Mouse (Mus musculus) hindbrain, embryonic 11.5 days (tissue): ENCODE data around the gene Helq. TPM values are rescaled to one million over a fixed set of nuclear protein-coding genes. Genes with fewer than 3 reads are reported as not detected.

ENCODE experiments used
- ATAC-seq: fragments of 200-750 bp; cut with Nextera tagmentation; 2 replicates; pipeline ENCODE4 v1.8.0; 2017; ENCODE audit warnings: mild to moderate bottlenecking, moderate TSS enrichment, moderate library complexity; ENCODE audit not compliant: low FRiP score
- DNase-seq: peaks from one replicate; pipeline ENCODE4 v3.0.0-alpha.2; 2015; ENCODE audit warnings: low spot score
- H3K27ac ChIP-seq: fragments of 300-500 bp; sonication (generic); 2 replicates; pipeline ENCODE4 v1.5.1; 2014; ENCODE audit warnings: mild to moderate bottlenecking, low read depth, low read length
- H3K27me3 ChIP-seq: fragments of 300-500 bp; sonication (generic); 2 replicates; pipeline ENCODE4 v1.6.1; 2014; ENCODE audit warnings: mild to moderate bottlenecking, low read length, moderate library complexity, mixed read lengths; ENCODE audit not compliant: control insufficient read depth, insufficient read depth
- H3K36me3 ChIP-seq: fragments of 300-500 bp; sonication (generic); 2 replicates; pipeline ENCODE4 v1.6.1; 2014; ENCODE audit warnings: mild to moderate bottlenecking, low read length, moderate library complexity, mixed read lengths; ENCODE audit not compliant: control insufficient read depth, insufficient read depth
- H3K4me1 ChIP-seq: fragments of 300-500 bp; sonication (generic); replicated peaks from 2 replicates; pipeline ENCODE4 v1.6.1; 2014; ENCODE audit warnings: low read length, mixed read lengths; ENCODE audit not compliant: control insufficient read depth, insufficient read depth
- H3K4me2 ChIP-seq: fragments of 300-500 bp; sonication (generic); replicated peaks from 2 replicates; pipeline ENCODE4 v1.6.1; 2014; ENCODE audit warnings: mild to moderate bottlenecking, low read depth, low read length
- H3K4me3 ChIP-seq: fragments of 300-500 bp; sonication (generic); 2 replicates; pipeline ENCODE4 v1.5.1; 2014; ENCODE audit warnings: low read depth, low read length
- H3K9ac ChIP-seq: fragments of 300-500 bp; sonication (generic); 2 replicates; pipeline ENCODE4 v1.6.1; 2014; ENCODE audit warnings: low read depth, low read length
- H3K9me3 ChIP-seq: fragments of 300-500 bp; sonication (generic); 2 replicates; pipeline ENCODE4 v1.6.1; 2016; ENCODE audit warnings: low read length; ENCODE audit not compliant: control insufficient read depth
- WGBS: fragments of 180-500 bp; shearing (Covaris S2); extraction: QIAGEN DNeasy Blood & Tissue Kit; methylation state at CpG from one replicate; pipeline ENCODE4 v1.1.7; 2014; 5-methylcytosine and 5-hydroxymethylcytosine counted together
- polyA plus RNA-seq: library from polyadenylated mRNA; unstranded; fragments of >200 nt; fragmentation: Nextera tagmentation; extraction: Ambion mirVana; gene quantifications from 2 replicates; pipeline ENCODE4 v1.2.1, GENCODE M21; 2014

Helq gene
- polyA plus RNA-seq: 18.2 and 24.8 TPM in 2 replicates

DNA sequence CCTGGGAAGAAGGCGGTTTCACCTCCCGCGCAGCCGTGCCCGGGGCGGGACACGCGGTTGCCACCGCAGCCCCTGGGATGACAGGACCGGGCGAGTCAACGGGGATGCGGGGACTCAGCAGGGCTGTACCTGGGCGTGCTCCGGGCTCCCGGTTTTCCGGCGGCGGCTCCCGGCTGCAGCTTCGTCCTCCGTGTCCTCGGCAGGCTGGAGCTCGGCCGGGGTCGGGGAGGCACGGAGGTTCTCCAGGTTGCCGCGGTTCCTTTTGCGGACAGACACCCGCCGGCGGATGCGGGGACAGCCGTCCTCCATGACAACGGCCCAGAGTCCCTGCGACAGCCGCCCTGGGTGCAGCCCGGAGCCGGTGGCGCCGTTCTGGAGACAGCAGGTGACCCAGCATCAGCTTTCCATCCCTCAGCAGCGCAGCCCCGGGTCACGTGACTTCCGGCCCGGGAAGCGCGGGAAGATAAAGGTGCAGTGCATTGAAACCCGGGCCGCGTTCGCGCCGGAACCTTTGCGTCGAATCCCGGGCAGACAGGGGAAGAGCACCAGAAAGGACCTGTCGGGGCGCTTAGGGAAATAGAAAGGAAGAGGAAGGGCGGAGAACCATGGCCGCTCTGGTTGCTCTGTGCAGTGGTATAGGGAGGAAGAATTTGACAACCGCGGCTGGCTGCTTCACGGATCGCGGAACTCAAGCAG is at the start of gene Helq, which contains the start of gene Mrps18c:
Gene Helq, minus strand, starts transcription at position 434 of the 696 bp plus-strand sequence.
Gene Mrps18c, plus strand, starts transcription at position 463 of the 696 bp plus-strand sequence.
- H3K27me3 ChIP-seq: no peaks in the 10 kb centered on the region
- WGBS: under 1% methylated on average over 67 of the region's 67 CpGs
- H3K27ac ChIP-seq: no peak within 1 kb of the TSS
- peaks cover 2% of the 10 kb centered on the region; the same call in 1 of the 2 replicates for H3K36me3 ChIP-seq
- H3K4me3 ChIP-seq: peak within 1 kb of the TSS; percentile 71
- DNase-seq: peak; percentile 94
- peak within 1 kb of the TSS; percentile 90 for H3K4me2 ChIP-seq
- H3K9me3 ChIP-seq: no peaks in the 10 kb centered on the region
- ATAC-seq: peak; percentile 97
- H3K9ac ChIP-seq: peak within 1 kb of the TSS; percentile 83
- peaks cover 2% of the 10 kb centered on the region; the same call in 1 of the 2 replicates for H3K4me1 ChIP-seq

DNA sequence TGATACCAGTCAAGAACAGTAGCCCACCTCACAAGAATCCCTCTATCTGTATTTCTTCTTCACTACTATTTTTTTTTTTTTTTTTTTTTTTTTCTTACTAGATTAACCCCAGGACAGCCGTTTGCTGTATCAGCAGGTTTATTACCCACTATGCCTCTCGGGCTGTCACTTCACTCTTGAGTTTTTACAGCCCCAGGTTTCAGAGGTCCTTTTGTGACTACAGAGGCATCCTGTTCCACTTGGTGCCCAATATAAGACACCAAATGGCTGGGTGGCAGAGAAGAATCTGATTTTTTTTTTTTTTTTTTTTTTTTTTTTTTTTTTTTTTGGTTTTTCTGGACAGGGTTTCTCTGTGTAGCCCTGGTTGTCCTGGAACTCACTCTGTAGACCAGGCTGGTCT is 48.7 kb upstream of the Helq start:
- DNase-seq (no peak), ATAC-seq (no peak)
- H3K9me3 ChIP-seq: no peaks in the 10 kb centered on the region
- no peak overlapping the region for H3K4me3 ChIP-seq
- H3K9ac ChIP-seq: no peak overlapping the region
- H3K27me3 ChIP-seq: peaks cover 31% of the 10 kb centered on the region
- H3K4me1 ChIP-seq: peaks cover 3% of the 10 kb centered on the region; the same call in 1 of the 2 replicates
- peak overlapping the region; percentile 98; the same call in 1 of the 2 replicates for H3K4me2 ChIP-seq
- no peak overlapping the region for H3K27ac ChIP-seq
- 10% methylated on average over 2 of the region's 2 CpGs for WGBS
- no peaks in the 10 kb centered on the region for H3K36me3 ChIP-seq

DNA sequence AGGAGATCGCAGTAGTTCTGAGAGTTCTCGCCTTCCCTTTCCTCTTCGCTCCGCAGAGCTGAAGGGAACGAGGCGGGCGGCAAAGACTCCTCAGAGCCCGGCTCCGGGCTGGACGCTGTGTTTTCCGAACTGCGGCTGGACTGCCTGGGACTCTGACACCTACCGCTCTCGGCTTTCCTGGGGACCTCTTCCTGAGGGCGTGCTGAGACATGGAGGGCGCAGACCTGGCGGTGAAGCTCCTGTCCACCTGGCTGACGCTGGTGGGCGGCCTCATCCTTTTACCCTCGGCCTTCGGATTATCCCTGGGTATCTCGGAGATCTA is 48.2 kb upstream of the Helq start:
- ATAC-seq: no peak
- Histone ChIP-seq H3K4me2 (peak overlapping the region; percentile 98), H3K27ac (no peak overlapping the region), H3K4me1 (peaks cover 3% of the 10 kb centered on the region; the same call in 1 of the 2 replicates), H3K27me3 (peaks cover 31% of the 10 kb centered on the region), H3K9me3 (no peaks in the 10 kb centered on the region), H3K4me3 (peak overlapping the region; percentile 59), H3K36me3 (no peaks in the 10 kb centered on the region), H3K9ac (peak overlapping the region; percentile 50)
- WGBS: under 1% methylated on average over 22 of the region's 22 CpGs
- DNase-seq: no peak

DNA sequence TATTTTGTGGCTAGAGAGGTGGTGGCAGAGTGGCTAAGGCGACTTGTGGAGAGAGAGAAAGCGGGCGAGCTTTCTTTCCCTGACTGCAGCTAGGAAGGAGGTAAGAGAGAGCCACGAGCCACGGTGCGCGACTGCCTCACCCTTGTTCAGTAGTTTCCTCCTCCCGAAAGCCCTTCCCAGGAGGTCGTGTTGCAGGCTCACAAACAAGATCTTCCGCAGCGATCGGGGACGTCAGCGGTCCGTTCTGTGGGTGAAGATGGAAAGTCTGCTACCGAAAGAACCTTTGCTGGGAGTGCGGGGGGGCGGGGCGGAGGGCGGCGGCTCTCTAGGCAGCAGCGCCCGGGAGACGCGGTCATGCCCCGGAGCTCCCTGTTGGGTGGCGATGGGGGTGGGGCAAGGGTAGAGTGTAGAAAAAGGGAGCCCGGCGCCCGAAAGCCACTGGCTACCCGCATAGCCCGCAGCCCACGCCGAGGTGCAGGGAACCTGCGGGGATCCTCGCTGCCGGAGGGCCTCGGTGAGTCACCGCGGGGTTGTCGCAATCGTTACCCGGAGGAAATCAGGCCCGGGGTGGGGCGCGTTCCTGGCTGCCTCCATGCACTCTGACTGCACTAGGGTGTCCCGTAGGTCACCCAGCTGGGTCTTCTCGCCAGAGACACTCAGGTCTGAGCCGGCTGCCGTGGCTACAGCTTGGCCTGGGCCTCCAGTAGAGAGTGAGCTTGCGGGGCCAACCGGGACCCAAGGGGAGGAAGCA is 47.6 kb upstream of the Helq start:
- no peak overlapping the region for H3K27ac ChIP-seq
- peak overlapping the region; percentile 50 for H3K9ac ChIP-seq
- H3K27me3 ChIP-seq: peaks cover 31% of the 10 kb centered on the region
- peak overlapping the region; percentile 98 for H3K4me2 ChIP-seq
- ATAC-seq (peak; percentile 51; the same call in 1 of the 2 replicates), DNase-seq (peak; percentile 65)
- H3K36me3 ChIP-seq: no peaks in the 10 kb centered on the region
- no peaks in the 10 kb centered on the region for H3K9me3 ChIP-seq
- H3K4me3 ChIP-seq: peak overlapping the region; percentile 59
- whole genome bisulfite sequencing: under 1% methylated on average over 41 of the region's 52 CpGs
- H3K4me1 ChIP-seq: peaks cover 3% of the 10 kb centered on the region; the same call in 1 of the 2 replicates

DNA sequence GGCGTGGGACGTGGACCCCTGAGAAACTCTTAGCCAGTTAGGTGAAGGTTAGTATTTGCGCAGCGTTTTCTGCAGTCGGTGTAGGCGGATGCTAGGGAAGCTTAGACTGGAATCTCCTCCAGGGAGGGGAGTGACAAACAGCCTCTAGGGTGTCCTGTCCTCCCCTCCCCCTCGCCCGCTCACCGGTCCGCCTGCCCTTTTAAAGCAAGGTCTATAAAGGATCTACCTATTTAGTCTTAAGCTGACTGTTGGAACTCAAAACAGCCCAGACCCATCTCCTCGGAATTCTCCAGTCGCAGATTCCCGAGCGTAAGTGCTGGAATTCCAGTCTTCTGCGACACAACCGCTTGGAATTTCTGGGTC is 47.1 kb upstream of the Helq start, which contains the start of gene Gpat3:
Gene Gpat3, plus strand, starts transcription at position 229 of the 363 bp plus-strand sequence.
- peak; percentile 60 for DNase-seq
- Histone ChIP-seq H3K4me2 (peak within 1 kb of the TSS; percentile 98), H3K27me3 (peaks cover 31% of the 10 kb centered on the region), H3K27ac (no peak within 1 kb of the TSS), H3K9ac (peak within 1 kb of the TSS; percentile 50), H3K4me1 (peaks cover 3% of the 10 kb centered on the region; the same call in 1 of the 2 replicates), H3K36me3 (no peaks in the 10 kb centered on the region), H3K4me3 (peak within 1 kb of the TSS; percentile 59), H3K9me3 (no peaks in the 10 kb centered on the region)
- ATAC-seq: no peak
- 0% methylated on average over 16 of the region's 16 CpGs for WGBS

DNA sequence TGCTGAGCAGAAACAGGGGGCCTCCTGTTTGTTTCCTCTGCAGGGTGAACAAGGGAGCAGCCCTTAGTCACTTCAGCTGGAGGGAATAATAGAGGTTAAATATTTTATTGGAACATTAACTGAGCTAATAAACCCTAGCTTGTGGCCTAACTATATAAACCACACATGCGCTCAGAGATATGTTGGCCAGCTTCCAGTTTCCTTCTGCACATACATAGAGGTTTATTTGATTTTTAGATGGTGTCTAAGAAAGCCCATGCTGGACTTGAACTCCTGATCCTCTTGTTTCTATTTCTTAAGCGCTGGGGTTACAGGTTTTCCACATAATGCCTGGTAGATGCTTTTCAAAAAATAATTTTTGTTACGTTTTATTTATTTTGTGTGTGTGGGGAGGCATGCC is 46.1 kb upstream of the Helq start:
- Histone ChIP-seq H3K9me3 (no peaks in the 10 kb centered on the region), H3K27ac (no peak overlapping the region), H3K4me3 (no peak overlapping the region), H3K4me1 (peaks cover 3% of the 10 kb centered on the region; the same call in 1 of the 2 replicates), H3K36me3 (no peaks in the 10 kb centered on the region), H3K9ac (no peak overlapping the region), H3K27me3 (peaks cover 31% of the 10 kb centered on the region), H3K4me2 (no peak overlapping the region)
- ATAC-seq (no peak), DNase-seq (no peak)
- 53% methylated on average over 3 of the region's 3 CpGs for WGBS

DNA sequence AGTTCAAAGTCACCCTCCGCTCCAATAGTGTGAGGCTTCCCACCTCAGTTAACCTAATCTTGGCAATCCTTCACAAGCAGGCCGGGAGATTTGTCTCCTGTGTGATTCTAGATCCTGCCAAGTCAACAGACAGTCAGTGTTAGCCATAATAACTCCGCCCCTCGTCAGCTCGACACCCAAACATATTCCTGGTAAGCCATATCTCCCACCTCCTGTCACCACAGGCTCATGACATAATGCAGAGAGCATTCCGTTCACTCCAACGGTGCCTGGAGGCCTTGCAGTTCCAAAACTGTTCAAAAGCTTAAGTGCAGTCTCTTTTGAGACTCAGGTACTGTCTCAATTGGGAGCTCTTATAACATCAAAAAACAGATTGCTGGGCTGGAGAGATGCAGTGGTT is 39.5 kb upstream of the Helq start:
- H3K4me2 ChIP-seq: no peak overlapping the region
- ATAC-seq (no peak), DNase-seq (no peak)
- H3K27me3 ChIP-seq: no peaks in the 10 kb centered on the region
- H3K9ac ChIP-seq: no peak overlapping the region
- no peaks in the 10 kb centered on the region for H3K9me3 ChIP-seq
- no peaks in the 10 kb centered on the region for H3K36me3 ChIP-seq
- H3K4me1 ChIP-seq: no peaks in the 10 kb centered on the region
- no peak overlapping the region for H3K4me3 ChIP-seq
- WGBS: 91% methylated on average over 7 of the region's 7 CpGs
- no peak overlapping the region for H3K27ac ChIP-seq

DNA sequence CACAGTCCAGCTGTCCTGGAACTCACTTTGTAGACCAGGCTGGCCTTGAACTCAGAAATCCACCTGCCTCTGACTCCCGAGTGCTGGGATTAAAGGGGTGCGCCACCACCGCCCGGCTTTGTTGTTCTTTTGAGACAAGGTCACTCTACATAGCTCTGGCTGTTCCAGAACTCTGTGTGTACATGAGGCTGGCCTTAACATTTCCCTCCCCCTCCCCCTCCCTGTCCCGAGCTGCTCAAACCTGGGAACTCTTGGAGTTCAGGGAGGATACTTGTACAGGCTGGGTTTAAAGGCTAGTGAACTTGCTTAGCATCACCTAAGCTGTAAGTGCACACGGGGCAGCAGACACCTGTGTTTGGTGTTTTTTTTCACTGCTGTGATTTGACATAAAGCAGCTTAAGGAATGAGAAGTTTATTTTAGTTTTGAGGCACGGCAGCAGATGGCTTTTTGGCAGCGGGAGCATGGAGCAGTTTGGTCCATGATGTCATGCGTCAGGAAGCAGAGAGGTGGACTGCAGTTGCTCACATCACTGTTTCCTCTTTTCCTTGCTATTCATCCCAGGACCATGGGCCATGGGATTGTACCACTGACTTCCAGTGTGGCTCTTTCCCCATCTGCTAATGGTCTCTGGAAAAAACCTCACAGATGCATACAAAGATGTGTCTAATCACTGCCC is 37.6 kb upstream of the Helq start:
- no peak overlapping the region for H3K4me3 ChIP-seq
- no peak for DNase-seq
- ATAC-seq: no peak
- H3K9me3 ChIP-seq: no peaks in the 10 kb centered on the region
- no peak overlapping the region for H3K27ac ChIP-seq
- no peaks in the 10 kb centered on the region for H3K27me3 ChIP-seq
- no peak overlapping the region for H3K4me2 ChIP-seq
- H3K9ac ChIP-seq: no peak overlapping the region
- WGBS: 82% methylated on average over 8 of the region's 9 CpGs
- H3K36me3 ChIP-seq: no peaks in the 10 kb centered on the region
- no peaks in the 10 kb centered on the region for H3K4me1 ChIP-seq
